Mouse (Mus musculus) lung, adult 2 months (tissue): Measurements from ENCODE around the gene Gse1.

Experiments used
- CTCF ChIP-seq: fragments of 200-500 bp; IDR thresholded peaks from 2 replicates; pipeline ENCODE4 v1.5.1; 2011; ENCODE audit warnings: mild to moderate bottlenecking, low read length, control low read depth; ENCODE audit not compliant: insufficient read depth
- POLR2A ChIP-seq: fragments of 200-500 bp; IDR thresholded peaks from 2 replicates; pipeline ENCODE4 v1.6.1; 2011; ENCODE audit warnings: low read depth, mild to moderate bottlenecking, control low read depth, low read length, borderline replicate concordance; ENCODE audit errors: extremely low read depth

GRCm38 (mm10) chr8:120472230-120472629 is 244.0 kb downstream of the Gse1 start:
- TF ChIP-seq POLR2A = no peak
- no peak for TF ChIP-seq CTCF
